Mouse (Mus musculus) hindbrain, embryonic 16.5 days (tissue): ENCODE measurements around the gene Cpox. TPM values are rescaled to one million over a fixed set of nuclear protein-coding genes. Genes with fewer than 3 reads are reported as not detected.

Experiments
- ATAC-seq: fragments of 200-750 bp; cut with Nextera tagmentation; 2 replicates; pipeline ENCODE4 v1.8.0; 2017; ENCODE audit warnings: moderate TSS enrichment, moderate library complexity
- H3K27ac ChIP-seq: fragments of 300-500 bp; sonication (generic); 2 replicates; pipeline ENCODE4 v1.5.1; 2014; ENCODE audit warnings: low read depth, mild to moderate bottlenecking, control low read depth, low read length, moderate library complexity
- H3K27me3 ChIP-seq: fragments of 300-500 bp; sonication (generic); replicated peaks from 2 replicates; pipeline ENCODE4 v1.6.1; 2014; ENCODE audit warnings: low read length; ENCODE audit not compliant: control insufficient read depth, insufficient read depth
- H3K36me3 ChIP-seq: fragments of 300-500 bp; sonication (generic); 2 replicates; pipeline ENCODE4 v1.6.1; 2014; ENCODE audit warnings: mild to moderate bottlenecking, low read length, moderate library complexity, mixed read lengths; ENCODE audit not compliant: control insufficient read depth, insufficient read depth
- H3K4me1 ChIP-seq: fragments of 300-500 bp; sonication (generic); 2 replicates; pipeline ENCODE4 v1.6.1; 2014; ENCODE audit warnings: low read depth, low read length; ENCODE audit not compliant: control insufficient read depth, insufficient read depth
- H3K4me2 ChIP-seq: fragments of 300-500 bp; sonication (generic); 2 replicates; pipeline ENCODE4 v1.6.1; 2014; ENCODE audit warnings: mild to moderate bottlenecking, low read length, control low read depth, moderate library complexity
- H3K4me3 ChIP-seq: fragments of 300-500 bp; sonication (generic); 2 replicates; pipeline ENCODE4 v1.5.1; 2014; ENCODE audit warnings: mild to moderate bottlenecking, low read length, control low read depth, moderate library complexity
- H3K9ac ChIP-seq: fragments of 300-500 bp; sonication (generic); 2 replicates; pipeline ENCODE4 v1.6.1; 2014; ENCODE audit warnings: low read depth, mild to moderate bottlenecking, control low read depth, low read length, moderate library complexity
- H3K9me3 ChIP-seq: fragments of 300-500 bp; sonication (generic); 2 replicates; pipeline ENCODE4 v1.6.1; 2014; ENCODE audit warnings: mild to moderate bottlenecking, low read length, moderate library complexity; ENCODE audit not compliant: control insufficient read depth
- WGBS: fragments of 180-500 bp; shearing (Covaris S2); extraction: QIAGEN DNeasy Blood & Tissue Kit; methylation state at CpG from one replicate; pipeline ENCODE4 v1.1.7; 2014; 5-methylcytosine and 5-hydroxymethylcytosine counted together
- microRNA-seq: library from miRNA; unstranded; fragments of <30 nt; microRNA quantifications from one replicate; pipeline ENCODE4, GENCODE M21; 2017
- polyA plus RNA-seq: library from polyadenylated mRNA; unstranded; fragments of >200 nt; fragmentation: Nextera tagmentation; extraction: Ambion mirVana; gene quantifications from 2 replicates; pipeline ENCODE4 v1.2.1, GENCODE M21; 2015

Gene Cpox
- polyA plus RNA-seq, 1 experiment from 2014 or later = 14.5 TPM

GRCm38 (mm10) chr16:58746715-58747114 lies 76.6 kb downstream of the Cpox start:
- Histone ChIP-seq H3K9ac (no peak overlapping the region), H3K9me3 (no peaks in the 10 kb centered on the region), H3K4me1 (no peaks in the 10 kb centered on the region), H3K4me2 (no peak overlapping the region), H3K4me3 (no peak overlapping the region), H3K36me3 (no peaks in the 10 kb centered on the region), H3K27ac (no peak overlapping the region), H3K27me3 (no peaks in the 10 kb centered on the region)
- no peak for ATAC-seq
- 78% methylated on average over 4 of the region's 4 CpGs for WGBS

- no peaks in the 10 kb centered on the region for H3K36me3 ChIP-seq
- H3K9me3 ChIP-seq = no peaks in the 10 kb centered on the region
- no peak overlapping the region for H3K9ac ChIP-seq
- no peak overlapping the region for H3K4me2 ChIP-seq
- H3K27me3 ChIP-seq = no peaks in the 10 kb centered on the region
- H3K27ac ChIP-seq = no peak overlapping the region
- no peaks in the 10 kb centered on the region for H3K4me1 ChIP-seq
- WGBS = 13% methylated on average over 1 of the region's 1 CpGs
- ATAC-seq = no peak
- no peak overlapping the region for H3K4me3 ChIP-seq
Measured at GRCm38 (mm10) chr16:58751314-58751713, 81.2 kb downstream of the Cpox start.

GRCm38 (mm10) chr16:58756191-58756590 lies 86.1 kb downstream of the Cpox start:
- no peak for ATAC-seq

GRCm38 (mm10) chr16:58763076-58763475 lies 93.0 kb downstream of the Cpox start, which contains the start of gene Olfr172:
Gene Olfr172, minus strand, starts transcription at chr16:58763176.
- Histone ChIP-seq H3K36me3 (no peaks in the 10 kb centered on the region), H3K9ac (no peak within 1 kb of the TSS), H3K27ac (no peak within 1 kb of the TSS), H3K4me3 (no peak within 1 kb of the TSS), H3K27me3 (no peaks in the 10 kb centered on the region), H3K9me3 (no peaks in the 10 kb centered on the region), H3K4me1 (no peaks in the 10 kb centered on the region), H3K4me2 (no peak within 1 kb of the TSS)
- WGBS = 76% methylated on average over 1 of the region's 1 CpGs
- ATAC-seq = no peak

More at GRCm38 (mm10) chr16:58756191-58756590, 86.1 kb downstream of the Cpox start:
- Histone ChIP-seq H3K4me1 (no peaks in the 10 kb centered on the region), H3K27ac (no peak overlapping the region), H3K4me2 (no peak overlapping the region), H3K9me3 (no peaks in the 10 kb centered on the region), H3K9ac (no peak overlapping the region), H3K27me3 (no peaks in the 10 kb centered on the region), H3K4me3 (no peak overlapping the region), H3K36me3 (no peaks in the 10 kb centered on the region)

Small RNA genes within 50 kb of the gene (microRNA-seq; reads per million reads assigned to microRNA genes)
- not detected for gene Gm27564

Other genes with a start within 250 kb of the Cpox start
- gene St3gal6, start 146.0 kb upstream of the Cpox start, polyA plus RNA-seq = 17.7 TPM in 2 replicates
- gene Gm813, start 53.3 kb upstream of the Cpox start, polyA plus RNA-seq = not detected in 2 replicates
- gene E330017A01Rik, start 31.6 kb upstream of the Cpox start, polyA plus RNA-seq = not detected in 2 replicates
- gene Gpr15, start 48.8 kb downstream of the Cpox start, polyA plus RNA-seq = 0.12 TPM in 1 of 2 replicates, not detected in the other
- gene Cldnd1, start 57.6 kb downstream of the Cpox start, polyA plus RNA-seq = 157 and 169 TPM in 2 replicates
- gene Olfr172, start 92.9 kb downstream of the Cpox start, polyA plus RNA-seq = not detected in 2 replicates
- not detected in 2 replicates for gene Olfr173, start 130.0 kb downstream of the Cpox start, polyA plus RNA-seq
- not detected in 2 replicates for gene Olfr175-ps1, start 156.5 kb downstream of the Cpox start, polyA plus RNA-seq
- not detected in 2 replicates for gene Olfr177, start 204.5 kb downstream of the Cpox start, polyA plus RNA-seq
- not detected in 2 replicates for gene Olfr178, start 221.8 kb downstream of the Cpox start, polyA plus RNA-seq